Mouse (Mus musculus): ENCODE measurements at regions not wholly inside any gene's neighbourhood (a gene's known extent, or its start where the extent isn't known, plus 50 kb on each side); places are given as distances from the start of the nearest gene placed in this dataset.
A peak's percentile ranks its signal among the peaks of the same experiment; 100 is the strongest.

GRCm38 (mm10) chr11:40434002-40434401, 261.0 kb downstream of the Mat2b start:
- no peak for TF ChIP-seq POLR2A (IDR thresholded peaks at IDR 0.05; ENCODE audit: borderline replicate concordance, insufficient read depth, low read length)
- TF ChIP-seq CTCF (IDR thresholded peaks at IDR 0.05; ENCODE audit: borderline replicate concordance, insufficient read depth, low read depth, low read length), result no peak
- Histone ChIP-seq H3K27me3 (ENCODE audit: control insufficient read depth, insufficient read depth, low read length) (no peaks in the 10 kb centered on the region), H3K27ac (ENCODE audit: insufficient read depth, low read length) (no peak overlapping the region), H3K4me3 (replicated peaks; ENCODE audit: insufficient read depth, low read depth, low read length) (no peak overlapping the region), H3K4me1 (ENCODE audit: control insufficient read depth, insufficient read depth, low read length) (no peaks in the 10 kb centered on the region)
- 93% methylated on average over 1 of the region's 1 CpGs for WGBS
- no peak for DNase-seq

GRCm38 (mm10) chr11:40428858-40429257, 266.1 kb downstream of the Mat2b start:
- no peaks in the 10 kb centered on the region for H3K27me3 ChIP-seq (ENCODE audit: control insufficient read depth, insufficient read depth, low read length)
- H3K4me1 ChIP-seq (ENCODE audit: control insufficient read depth, insufficient read depth, low read length), result no peaks in the 10 kb centered on the region
- no peak for DNase-seq
- no peak overlapping the region for H3K4me3 ChIP-seq (replicated peaks; ENCODE audit: insufficient read depth, low read depth, low read length)
- no peak overlapping the region for H3K27ac ChIP-seq (ENCODE audit: insufficient read depth, low read length)
- 91% methylated on average over 2 of the region's 2 CpGs for WGBS
- no peak for TF ChIP-seq CTCF (IDR thresholded peaks at IDR 0.05; ENCODE audit: borderline replicate concordance, insufficient read depth, low read depth, low read length)
- no peak for TF ChIP-seq POLR2A (IDR thresholded peaks at IDR 0.05; ENCODE audit: borderline replicate concordance, insufficient read depth, low read length)

DNA sequence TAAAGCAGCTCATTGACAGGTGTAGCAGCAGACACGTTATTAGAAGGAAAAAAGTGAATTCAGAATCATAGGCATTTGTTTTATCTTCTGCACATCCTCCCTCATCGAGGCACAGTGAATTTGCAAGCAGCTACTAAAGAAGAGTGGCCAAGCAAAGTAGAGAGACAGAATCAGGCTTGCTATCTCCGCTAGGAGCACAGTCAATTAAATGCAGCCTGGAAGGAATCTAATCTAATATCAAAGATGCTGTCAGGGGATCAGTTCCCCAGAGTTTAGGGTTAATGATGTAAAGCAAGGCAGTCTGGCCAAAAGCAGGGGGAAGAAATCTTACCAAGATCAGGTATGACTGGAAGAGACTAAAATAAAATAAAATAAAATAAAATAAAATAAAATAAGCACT, 270.7 kb downstream of the Mat2b start:
- Histone ChIP-seq H3K27me3 (ENCODE audit: control insufficient read depth, insufficient read depth, low read length) (no peaks in the 10 kb centered on the region), H3K4me1 (ENCODE audit: control insufficient read depth, insufficient read depth, low read length) (no peaks in the 10 kb centered on the region), H3K27ac (ENCODE audit: insufficient read depth, low read length) (no peak overlapping the region), H3K4me3 (replicated peaks; ENCODE audit: insufficient read depth, low read depth, low read length) (no peak overlapping the region)
- DNase-seq, result no peak
- no peak for TF ChIP-seq CTCF (IDR thresholded peaks at IDR 0.05; ENCODE audit: borderline replicate concordance, insufficient read depth, low read depth, low read length)
- no peak for TF ChIP-seq POLR2A (IDR thresholded peaks at IDR 0.05; ENCODE audit: borderline replicate concordance, insufficient read depth, low read length)
- WGBS, result 78% methylated on average over 3 of the region's 3 CpGs

- H3K4me3 ChIP-seq (replicated peaks; ENCODE audit: insufficient read depth, low read depth, low read length), result no peak overlapping the region
- no peak for TF ChIP-seq POLR2A (IDR thresholded peaks at IDR 0.05; ENCODE audit: borderline replicate concordance, insufficient read depth, low read length)
- TF ChIP-seq CTCF (IDR thresholded peaks at IDR 0.05; ENCODE audit: borderline replicate concordance, insufficient read depth, low read depth, low read length), result no peak
- no peak for DNase-seq
- no peaks in the 10 kb centered on the region for H3K27me3 ChIP-seq (ENCODE audit: control insufficient read depth, insufficient read depth, low read length)
- H3K4me1 ChIP-seq (ENCODE audit: control insufficient read depth, insufficient read depth, low read length), result no peaks in the 10 kb centered on the region
- H3K27ac ChIP-seq (ENCODE audit: insufficient read depth, low read length), result no peak overlapping the region
Observed at GRCm38 (mm10) chr11:40407571-40407970, 287.4 kb downstream of the Mat2b start.

DNA sequence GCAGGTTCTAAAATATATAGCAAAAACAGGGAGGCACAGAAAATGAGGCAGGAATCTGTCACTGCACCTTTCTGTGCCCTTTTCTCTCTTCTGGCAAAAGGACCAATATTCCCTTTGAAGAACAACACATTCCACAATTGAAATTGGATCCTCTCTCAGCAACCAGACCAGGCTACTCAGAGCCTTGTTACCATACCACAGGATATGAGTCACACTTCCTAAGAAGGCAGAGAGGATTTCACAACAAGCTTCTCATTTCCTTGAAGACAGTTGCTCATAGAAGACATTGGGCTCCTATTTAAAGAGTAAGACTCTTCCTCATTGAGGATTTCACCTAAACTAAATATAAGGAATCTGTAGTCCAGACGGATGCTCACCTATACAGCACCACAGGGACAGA, 292.8 kb downstream of the Mat2b start:
- no peak overlapping the region for H3K4me3 ChIP-seq (replicated peaks; ENCODE audit: insufficient read depth, low read depth, low read length)
- WGBS, result 84% methylated on average over 1 of the region's 1 CpGs
- no peak for TF ChIP-seq POLR2A (IDR thresholded peaks at IDR 0.05; ENCODE audit: borderline replicate concordance, insufficient read depth, low read length)
- DNase-seq, result no peak
- H3K27ac ChIP-seq (ENCODE audit: insufficient read depth, low read length), result no peak overlapping the region
- no peaks in the 10 kb centered on the region for H3K4me1 ChIP-seq (ENCODE audit: control insufficient read depth, insufficient read depth, low read length)
- H3K27me3 ChIP-seq (ENCODE audit: control insufficient read depth, insufficient read depth, low read length), result no peaks in the 10 kb centered on the region

DNA sequence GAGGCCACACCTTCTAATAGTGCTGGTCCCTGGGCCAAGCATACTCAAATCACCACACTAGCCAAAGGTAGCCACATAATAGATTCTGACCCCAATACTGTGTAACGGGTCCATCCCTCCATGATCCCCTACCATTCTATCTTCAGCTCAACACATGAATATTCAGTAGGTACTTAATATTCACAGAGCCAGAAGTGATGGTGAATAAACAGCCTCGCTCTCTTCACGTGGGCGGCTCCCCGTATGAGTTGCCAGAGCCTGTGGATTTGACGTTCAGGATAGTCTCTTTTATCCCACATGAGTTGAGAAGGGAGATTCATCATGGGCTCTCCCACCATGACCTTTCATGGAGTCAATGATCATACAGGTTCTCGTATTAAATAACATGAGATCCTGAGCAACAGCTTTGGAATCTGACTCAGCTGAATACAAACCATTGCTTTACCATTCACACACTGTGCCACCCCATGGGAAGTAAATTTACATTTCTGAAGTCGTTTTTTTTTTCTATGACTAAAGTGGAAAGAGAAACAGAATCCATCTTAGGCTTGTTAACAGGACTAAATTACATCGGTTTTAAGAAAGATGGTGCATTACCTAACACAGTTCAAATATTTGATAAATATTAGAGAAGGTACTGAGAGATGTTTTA, 297.4 kb downstream of the Mat2b start:
- no peak for DNase-seq
- H3K27ac ChIP-seq (ENCODE audit: insufficient read depth, low read length), result no peak overlapping the region
- no peak overlapping the region for H3K4me3 ChIP-seq (replicated peaks; ENCODE audit: insufficient read depth, low read depth, low read length)
- H3K27me3 ChIP-seq (ENCODE audit: control insufficient read depth, insufficient read depth, low read length), result no peaks in the 10 kb centered on the region; the same call in 1 of the 2 replicates
- no peaks in the 10 kb centered on the region; the same call in 1 of the 2 replicates for H3K4me1 ChIP-seq (ENCODE audit: control insufficient read depth, insufficient read depth, low read length)
- 22% methylated on average over 9 of the region's 9 CpGs for WGBS
- TF ChIP-seq POLR2A (IDR thresholded peaks at IDR 0.05; ENCODE audit: borderline replicate concordance, insufficient read depth, low read length) (no peak), CTCF (IDR thresholded peaks at IDR 0.05; ENCODE audit: borderline replicate concordance, insufficient read depth, low read depth, low read length) (no peak)

DNA sequence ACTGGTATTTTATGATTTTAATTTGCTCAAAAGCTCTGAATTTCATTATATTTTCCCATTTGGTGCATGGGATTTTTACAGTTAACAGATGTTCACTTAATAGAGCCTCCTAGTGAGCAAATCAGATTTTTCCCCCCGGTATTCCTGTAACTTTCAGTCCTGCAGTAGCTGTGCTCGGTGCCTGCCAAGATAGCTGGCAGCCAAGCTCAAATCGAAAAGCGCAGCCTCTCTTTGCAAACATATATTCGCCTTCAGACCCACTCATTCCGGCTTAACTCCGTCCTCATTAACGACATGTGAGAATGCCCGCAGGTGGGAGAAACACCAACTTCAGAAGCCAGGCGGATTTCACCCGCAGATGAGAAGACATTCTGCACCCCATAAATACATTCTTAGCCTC, 299.7 kb downstream of the Mat2b start:
- H3K4me1 ChIP-seq (ENCODE audit: control insufficient read depth, insufficient read depth, low read length), result no peaks in the 10 kb centered on the region; the same call in 1 of the 2 replicates
- TF ChIP-seq CTCF (IDR thresholded peaks at IDR 0.05; ENCODE audit: borderline replicate concordance, insufficient read depth, low read depth, low read length), result no peak
- no peak for TF ChIP-seq POLR2A (IDR thresholded peaks at IDR 0.05; ENCODE audit: borderline replicate concordance, insufficient read depth, low read length)
- no peaks in the 10 kb centered on the region; the same call in 1 of the 2 replicates for H3K27me3 ChIP-seq (ENCODE audit: control insufficient read depth, insufficient read depth, low read length)
- H3K4me3 ChIP-seq (replicated peaks; ENCODE audit: insufficient read depth, low read depth, low read length), result no peak overlapping the region
- WGBS, result 5% methylated on average over 11 of the region's 11 CpGs
- H3K27ac ChIP-seq (ENCODE audit: insufficient read depth, low read length), result no peak overlapping the region
- DNase-seq, result peak in 1 of 2 experiments; percentile 1

- Histone ChIP-seq H3K4me3 (replicated peaks; ENCODE audit: insufficient read depth, low read depth, low read length) (no peak overlapping the region), H3K27me3 (ENCODE audit: control insufficient read depth, insufficient read depth, low read length) (no peaks in the 10 kb centered on the region; the same call in 1 of the 2 replicates), H3K27ac (ENCODE audit: insufficient read depth, low read length) (no peak overlapping the region), H3K4me1 (ENCODE audit: control insufficient read depth, insufficient read depth, low read length) (no peaks in the 10 kb centered on the region; the same call in 1 of the 2 replicates)
- DNase-seq, result no peak
- 7% methylated on average over 7 of the region's 7 CpGs for WGBS
- TF ChIP-seq CTCF (IDR thresholded peaks at IDR 0.05; ENCODE audit: borderline replicate concordance, insufficient read depth, low read depth, low read length) (no peak), POLR2A (IDR thresholded peaks at IDR 0.05; ENCODE audit: borderline replicate concordance, insufficient read depth, low read length) (no peak)
Observed at GRCm38 (mm10) chr11:40394864-40395266, 300.1 kb downstream of the Mat2b start.
